Mouse (Mus musculus) gastrocnemius, postnatal 14 days (tissue): Measurements from ENCODE around the gene Ostn. TPM values are rescaled to one million over a fixed set of nuclear protein-coding genes. Genes with fewer than 3 reads are reported as not detected.
"Not testable (repeated sequence)": the region's sequence is repeated elsewhere in the genome, so short reads cannot be mapped to it uniquely, and the experiment has no call there.

ENCODE experiments used
- DNase-seq: peaks from one replicate; pipeline ENCODE4 v3.0.0; 2021; ENCODE audit warnings: mixed read lengths
- intact Hi-C: fragments of 180-260 bp; cut with DNase I; formaldehyde crosslinking; loops from one replicate; pipeline ENCODE4 v1.15.1; 2025; ENCODE audit warnings: low total_unique reads
- long read RNA-seq, 2 experiments: library from polyadenylated mRNA; stranded (forward); transcript quantifications; one replicate each; pipeline ENCODE4 v2.0.0; 2021
- total RNA-seq, 2 experiments: library from RNA; stranded (reverse); gene quantifications; 2 replicates each; pipeline ENCODE4 v1.2.3; 2021

The Ostn gene
- total RNA-seq: 1 to 10 TPM; 1.5 to 1.8 TPM
- long read RNA-seq, experiment 1: 0 reads
- long read RNA-seq, experiment 2: 0 reads

GRCm38 (mm10) chr16:27307189-27307588, at the start of gene Ostn:
Gene Ostn (plus strand): TSS chr16:27307489.
- DNase-seq, intact Hi-C loops: not testable (repeated sequence)

- intact Hi-C loops: no loop called here
- no peak for DNase-seq
Observed at GRCm38 (mm10) chr16:27268748-27269147, 38.5 kb upstream of the Ostn start.

GRCm38 (mm10) chr16:27287410-27287809, 19.9 kb upstream of the Ostn start:
- no peak for DNase-seq
- intact Hi-C loops: no loop called here

GRCm38 (mm10) chr16:27296508-27296907, 10.8 kb upstream of the Ostn start:
- intact Hi-C loops: no loop called here
- no peak for DNase-seq

- intact Hi-C loops: no loop called here
- no peak for DNase-seq
Observed at GRCm38 (mm10) chr16:27296929-27297328, 10.4 kb upstream of the Ostn start.

DNA sequence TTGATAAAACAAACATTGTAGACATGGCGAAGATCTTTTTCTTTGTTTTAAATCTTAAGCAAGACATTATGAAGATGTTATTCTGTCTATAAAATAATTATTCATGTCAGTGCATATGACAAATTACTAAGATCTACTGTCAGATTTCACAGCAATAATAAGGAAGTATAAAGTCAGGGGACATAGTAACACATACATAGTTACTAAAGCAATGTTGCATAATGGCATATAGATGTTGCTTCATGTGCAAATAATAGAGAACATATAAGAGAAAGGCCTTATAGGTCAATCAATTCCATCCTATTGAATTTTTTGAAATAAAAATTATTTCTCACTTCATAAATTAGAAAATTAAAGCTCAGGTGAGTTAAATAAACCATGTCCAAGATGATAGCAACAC, 11.8 kb downstream of the Ostn start:
- no peak for DNase-seq
- intact Hi-C loops: no loop called here

GRCm38 (mm10) chr16:27322047-27322446, 14.8 kb downstream of the Ostn start:
- intact Hi-C loops: no loop called here
- no peak for DNase-seq

DNA sequence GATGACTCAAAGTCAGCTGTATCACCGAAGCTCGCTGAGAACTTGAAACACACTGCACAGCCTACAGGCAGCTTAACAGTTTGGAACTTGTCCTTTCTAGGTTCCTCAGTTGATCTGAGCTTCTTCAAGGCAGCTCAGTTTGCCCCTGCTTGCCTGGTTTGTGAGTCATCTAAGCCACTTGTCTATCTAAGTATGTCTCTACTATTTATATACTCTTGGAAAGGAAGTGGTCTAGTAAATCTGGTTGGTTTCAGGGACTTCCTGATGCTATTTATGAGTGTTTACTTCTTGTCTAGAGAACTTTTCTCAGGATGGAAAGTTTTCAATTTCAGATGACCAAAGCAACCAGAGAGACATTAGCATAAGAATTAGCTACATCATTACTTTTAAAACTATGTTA, 19.2 kb downstream of the Ostn start:
- DNase-seq: no peak
- intact Hi-C loops: no loop called here

GRCm38 (mm10) chr16:27347521-27347920, 40.2 kb downstream of the Ostn start:
- intact Hi-C loops: no loop called here
- DNase-seq: no peak

- DNase-seq: no peak
- intact Hi-C loops: no loop called here
Observed at GRCm38 (mm10) chr16:27348359-27348758, 41.1 kb downstream of the Ostn start.

DNA sequence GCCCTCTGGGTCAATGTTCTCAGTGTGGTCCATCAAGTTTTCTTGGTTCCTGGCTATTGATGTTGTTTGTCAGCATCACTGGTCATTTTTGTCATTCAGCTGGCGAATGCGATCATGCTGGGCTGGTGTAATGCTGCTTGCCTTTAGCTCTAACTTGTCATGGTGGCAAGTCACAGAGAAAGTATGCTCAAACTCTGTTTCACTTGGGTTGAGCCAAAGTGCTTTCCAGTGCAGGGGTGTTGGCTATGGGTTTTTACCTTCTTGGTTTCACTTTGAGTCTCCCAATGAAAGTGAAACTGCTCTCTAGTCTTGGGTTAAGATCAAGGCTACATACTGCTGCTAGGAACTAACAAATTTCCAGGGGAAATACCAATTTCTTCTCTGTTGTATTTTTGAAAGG, 41.9 kb downstream of the Ostn start:
- no peak for DNase-seq
- intact Hi-C loops: no loop called here

- DNase-seq: no peak
- intact Hi-C loops: no loop called here
Observed at GRCm38 (mm10) chr16:27349878-27350532, 42.7 kb downstream of the Ostn start.

DNA sequence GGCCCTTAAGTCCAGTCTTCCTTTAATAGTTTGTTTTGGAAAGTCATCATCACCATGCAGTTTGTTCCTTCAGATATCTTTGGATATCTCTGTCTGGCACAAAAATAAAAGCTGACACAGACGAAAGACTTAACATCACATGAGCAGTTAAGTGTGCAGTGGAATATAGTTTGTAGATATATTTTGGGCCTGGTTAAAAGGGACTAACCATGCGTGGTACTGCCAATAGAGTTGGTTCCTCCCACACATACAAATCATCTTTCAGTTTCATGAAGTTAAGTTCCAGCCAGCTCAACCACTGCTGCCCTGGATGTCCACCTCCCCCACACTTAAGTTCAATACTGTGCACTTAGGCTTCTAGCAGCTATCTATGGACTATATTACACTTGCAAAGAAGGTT, 47.2 kb downstream of the Ostn start:
- intact Hi-C loops: no loop called here
- no peak for DNase-seq

DNA sequence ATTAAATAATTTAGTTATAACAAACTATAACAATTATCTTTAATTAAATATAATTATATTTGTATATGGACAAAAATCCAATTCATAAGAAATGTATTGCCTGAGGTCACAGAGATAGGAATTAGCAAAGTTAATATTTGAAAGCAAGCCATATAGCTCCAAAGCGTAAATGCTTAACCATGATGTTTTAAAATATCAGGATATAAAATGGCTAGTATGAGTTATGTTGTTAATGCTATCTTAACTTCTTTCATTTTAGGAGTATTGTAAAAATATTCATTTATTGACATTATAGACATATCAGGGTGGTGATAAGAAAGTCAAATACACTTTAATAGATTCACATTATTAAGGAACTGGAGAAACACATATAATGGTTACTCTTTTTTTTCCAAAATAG, 52.8 kb downstream of the Ostn start:
- no peak for DNase-seq
- intact Hi-C loops: no loop called here

DNA sequence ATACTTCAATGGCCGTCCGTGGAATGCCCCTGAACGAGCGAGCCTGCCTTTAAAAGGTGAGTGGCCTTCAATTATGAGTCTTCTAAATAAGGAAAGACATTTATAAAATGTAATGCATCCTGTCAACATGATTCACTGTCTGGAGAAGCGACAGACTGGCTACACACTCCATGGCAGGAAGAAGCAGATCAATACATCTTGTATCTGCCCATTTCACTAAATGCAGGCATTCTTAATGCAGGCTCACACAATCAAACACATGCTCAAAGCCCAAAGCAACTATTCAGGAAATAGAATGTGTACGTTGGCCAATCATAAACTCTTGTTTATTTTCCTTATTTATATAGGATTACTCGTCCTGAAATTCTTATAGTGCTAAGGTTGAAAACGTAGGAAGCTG, 62.9 kb downstream of the Ostn start, which contains the start of gene Uts2b:
Uts2b (minus strand) TSS at position 49 of the 400 bp plus-strand sequence.
- intact Hi-C loops: no loop called here
- DNase-seq: no peak

DNA sequence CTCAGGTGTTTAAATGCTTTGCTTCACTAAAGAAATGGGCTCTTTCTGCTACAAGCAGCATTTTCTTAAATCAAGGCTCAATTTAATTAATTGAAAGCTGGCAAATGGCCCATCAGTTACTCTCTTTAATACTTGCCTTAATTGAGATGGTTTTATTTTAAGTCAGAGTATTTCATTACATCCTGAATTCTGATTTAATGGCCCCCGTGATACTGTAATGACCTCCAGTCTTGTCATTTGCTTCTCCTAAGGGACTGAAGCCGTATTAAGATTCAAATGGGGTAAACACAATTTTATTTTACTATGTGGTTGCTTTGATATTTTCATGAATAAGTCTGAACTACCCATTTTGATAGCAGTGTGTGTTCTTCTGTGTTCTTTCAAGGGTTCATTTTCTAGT, 63.4 kb downstream of the Ostn start:
- intact Hi-C loops: no loop called here
- DNase-seq: no peak

GRCm38 (mm10) chr16:27374139-27374538, 66.8 kb downstream of the Ostn start:
- intact Hi-C loops: no loop called here
- DNase-seq: no peak

GRCm38 (mm10) chr16:27375318-27375717, 68.0 kb downstream of the Ostn start:
- intact Hi-C loops: no loop called here
- DNase-seq: no peak

DNA sequence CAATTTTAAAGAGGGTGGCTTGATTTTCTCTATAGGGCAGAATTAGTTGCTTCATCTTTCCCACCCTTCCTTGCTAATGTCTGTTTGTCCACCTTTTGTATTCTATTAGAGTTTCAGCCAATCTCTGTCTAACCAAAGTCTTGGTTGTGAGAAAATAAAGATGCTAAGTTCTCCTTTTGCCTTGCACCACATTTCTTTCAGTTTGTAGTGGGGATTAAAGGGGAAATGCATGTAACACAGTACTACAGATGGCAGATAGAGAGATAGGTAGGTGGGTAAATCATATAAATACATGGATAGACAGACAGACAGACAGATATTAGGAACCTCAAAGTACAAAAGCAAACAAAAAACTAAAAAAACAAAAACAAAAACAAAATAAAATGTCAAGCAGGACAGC, 69.3 kb downstream of the Ostn start:
- intact Hi-C loops: no loop called here
- DNase-seq: no peak

GRCm38 (mm10) chr16:27382217-27382616, 74.9 kb downstream of the Ostn start:
- no peak for DNase-seq
- intact Hi-C loops: no loop called here

GRCm38 (mm10) chr16:27384893-27385603, 77.8 kb downstream of the Ostn start:
- intact Hi-C loops: no loop called here

More at GRCm38 (mm10) chr16:27384893-27385603, 77.8 kb downstream of the Ostn start:
- no peak for DNase-seq
